Mouse (Mus musculus) limb, embryonic 10.5 days (tissue): ENCODE measurements at regions not wholly inside any gene's neighbourhood (a gene's known extent, or its start where the extent isn't known, plus 50 kb on each side); places are given as distances from the start of the nearest gene placed in this dataset.

ENCODE experiments used
- DNase-seq: peaks from one replicate; pipeline ENCODE4 v3.0.0-alpha.2; 2017; ENCODE audit warnings: low spot score
- H3K27ac ChIP-seq: fragments of 300-500 bp; sonication (generic); 2 replicates; pipeline ENCODE4 v1.5.1; 2016; ENCODE audit warnings: mild to moderate bottlenecking
- H3K27me3 ChIP-seq: fragments of 300-500 bp; sonication (generic); 2 replicates; pipeline ENCODE4 v1.6.1; 2016; ENCODE audit warnings: low read depth, mild to moderate bottlenecking; ENCODE audit not compliant: poor library complexity, severe bottlenecking
- H3K36me3 ChIP-seq: fragments of 300-500 bp; sonication (generic); 2 replicates; pipeline ENCODE4 v1.6.1; 2016; ENCODE audit warnings: mild to moderate bottlenecking, moderate library complexity
- H3K4me1 ChIP-seq: fragments of 300-500 bp; sonication (generic); 2 replicates; pipeline ENCODE4 v1.6.1; 2016
- H3K4me3 ChIP-seq: fragments of 300-500 bp; sonication (generic); 2 replicates; pipeline ENCODE4 v1.5.1; 2016; ENCODE audit warnings: mild to moderate bottlenecking, moderate library complexity
- H3K9me3 ChIP-seq: fragments of 300-500 bp; sonication (generic); replicated peaks from 2 replicates; pipeline ENCODE4 v1.6.1; 2016; ENCODE audit warnings: mild to moderate bottlenecking
- WGBS: fragments of 180-500 bp; shearing (Covaris S2); methylation state at CpG from one replicate; pipeline ENCODE4 v1.1.7; 2016; 5-methylcytosine and 5-hydroxymethylcytosine counted together

DNA sequence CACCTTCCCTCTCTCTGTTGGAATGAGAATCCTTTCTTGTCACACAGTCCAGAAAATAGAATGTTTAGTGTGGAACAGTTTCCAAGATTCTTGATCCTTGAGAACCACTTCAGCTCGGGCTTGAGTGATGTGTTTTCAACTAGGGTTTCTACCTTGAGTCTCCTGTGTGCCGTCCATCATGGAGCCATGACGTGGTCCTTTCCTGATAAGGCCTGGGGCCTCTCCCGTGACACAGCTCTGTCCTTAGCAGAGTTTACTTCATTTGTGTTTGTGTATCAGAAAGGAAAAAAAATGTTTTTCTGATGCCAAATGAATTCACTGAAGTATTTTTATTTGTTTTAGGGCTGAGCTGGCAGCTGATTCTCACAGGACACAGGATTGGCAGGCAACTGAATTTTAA is 148.6 kb downstream of the Mettl11b start:
- Histone ChIP-seq H3K27ac (peak overlapping the region; percentile 78; the same call in 1 of the 2 replicates), H3K4me1 (peaks cover 40% of the 10 kb centered on the region), H3K27me3 (no peaks in the 10 kb centered on the region), H3K4me3 (no peak overlapping the region), H3K9me3 (no peaks in the 10 kb centered on the region), H3K36me3 (no peaks in the 10 kb centered on the region)
- 72% methylated on average over 4 of the region's 4 CpGs for WGBS
- no peak for DNase-seq

DNA sequence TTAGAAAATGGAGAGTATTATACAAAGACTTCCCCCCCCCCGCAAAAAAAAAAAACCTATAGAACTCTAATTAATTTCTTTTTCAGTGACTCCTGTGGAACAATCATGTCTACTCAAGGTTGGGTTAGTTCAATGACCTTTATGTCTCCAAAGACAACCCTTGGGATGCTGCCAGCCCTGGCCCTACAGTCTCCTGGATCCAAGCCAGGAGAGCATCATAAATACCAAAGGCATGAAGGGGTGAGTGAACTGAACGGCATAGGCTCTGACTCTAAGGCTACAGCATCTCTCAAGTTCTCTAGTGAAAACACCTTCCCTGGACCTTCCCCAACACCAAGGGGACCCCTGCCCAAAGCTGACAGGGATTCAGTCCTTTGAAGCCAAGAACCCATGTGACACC is 149.4 kb downstream of the Mettl11b start:
- no peaks in the 10 kb centered on the region for H3K9me3 ChIP-seq
- H3K27me3 ChIP-seq, result no peaks in the 10 kb centered on the region
- 72% methylated on average over 2 of the region's 2 CpGs for WGBS
- no peak overlapping the region for H3K4me3 ChIP-seq
- no peak for DNase-seq
- no peaks in the 10 kb centered on the region for H3K36me3 ChIP-seq
- H3K4me1 ChIP-seq, result peaks cover 48% of the 10 kb centered on the region
- peak overlapping the region; percentile 78 for H3K27ac ChIP-seq

DNA sequence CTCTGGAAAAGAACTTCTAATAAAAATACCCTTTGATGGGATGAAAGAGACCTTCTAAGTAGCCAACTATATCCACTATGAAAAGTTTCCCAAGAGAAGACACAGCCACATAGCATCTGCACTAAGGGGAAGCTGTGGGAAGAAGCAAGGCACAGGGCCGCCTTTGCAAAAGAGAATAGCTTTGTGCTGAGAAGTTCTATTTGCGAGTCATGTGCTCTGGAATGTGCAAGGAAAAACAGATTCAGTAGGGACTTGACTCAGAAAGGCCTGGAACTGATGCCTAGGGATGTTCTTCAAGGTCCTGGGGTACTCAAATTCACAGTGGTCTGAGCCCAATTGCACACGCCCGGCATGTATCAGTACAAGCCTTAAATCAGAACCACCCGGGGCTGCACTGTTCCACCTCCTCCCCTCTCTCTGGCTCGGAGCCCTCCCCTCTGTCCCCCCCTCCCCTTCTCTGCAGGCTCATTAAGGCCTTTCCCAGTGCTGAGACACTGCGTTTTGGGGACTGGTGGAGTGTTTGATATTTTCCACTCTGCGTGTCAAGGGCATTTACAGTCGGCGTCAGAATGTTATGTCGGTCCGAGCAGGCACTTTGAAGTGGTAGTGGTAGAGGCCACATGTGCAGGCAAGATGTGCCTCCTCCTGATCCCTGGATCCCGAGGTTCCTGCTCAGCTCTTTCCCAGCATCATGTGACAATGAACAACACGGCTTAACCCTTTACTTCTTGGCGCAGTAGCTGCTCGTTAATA is 150.4 kb downstream of the Mettl11b start:
- H3K27me3 ChIP-seq, result no peaks in the 10 kb centered on the region
- WGBS, result 34% methylated on average over 16 of the region's 16 CpGs
- H3K4me1 ChIP-seq, result peaks cover 52% of the 10 kb centered on the region
- DNase-seq, result peak; percentile 83
- H3K9me3 ChIP-seq, result no peaks in the 10 kb centered on the region
- peak overlapping the region; percentile 78 for H3K27ac ChIP-seq
- H3K36me3 ChIP-seq, result no peaks in the 10 kb centered on the region
- H3K4me3 ChIP-seq, result peak overlapping the region; percentile 31

DNA sequence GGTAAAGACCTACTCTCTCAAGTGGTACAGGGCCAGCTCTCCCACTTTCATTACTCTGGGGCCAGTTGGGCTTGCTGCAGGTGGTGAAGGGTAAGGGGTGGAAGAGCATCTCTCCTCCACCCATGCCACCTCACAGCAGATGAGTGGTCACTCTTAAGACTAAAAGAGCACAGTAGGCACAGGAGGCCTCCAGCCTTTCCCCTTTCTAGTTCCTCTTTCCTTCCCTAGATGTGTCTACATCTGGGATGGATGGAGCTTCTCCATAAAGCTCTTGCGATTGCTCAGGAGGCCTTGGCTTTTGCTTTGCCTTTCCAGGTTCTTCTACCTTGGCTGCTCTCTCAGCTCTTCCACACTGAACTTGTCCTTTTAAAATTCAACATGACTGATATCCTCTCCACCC is 151.5 kb downstream of the Mettl11b start:
- peak overlapping the region; percentile 78 for H3K27ac ChIP-seq
- H3K4me3 ChIP-seq, result no peak overlapping the region
- H3K9me3 ChIP-seq, result no peaks in the 10 kb centered on the region
- 95% methylated on average over 1 of the region's 1 CpGs for WGBS
- no peak for DNase-seq
- H3K27me3 ChIP-seq, result no peaks in the 10 kb centered on the region
- peaks cover 53% of the 10 kb centered on the region for H3K4me1 ChIP-seq
- no peaks in the 10 kb centered on the region for H3K36me3 ChIP-seq

DNA sequence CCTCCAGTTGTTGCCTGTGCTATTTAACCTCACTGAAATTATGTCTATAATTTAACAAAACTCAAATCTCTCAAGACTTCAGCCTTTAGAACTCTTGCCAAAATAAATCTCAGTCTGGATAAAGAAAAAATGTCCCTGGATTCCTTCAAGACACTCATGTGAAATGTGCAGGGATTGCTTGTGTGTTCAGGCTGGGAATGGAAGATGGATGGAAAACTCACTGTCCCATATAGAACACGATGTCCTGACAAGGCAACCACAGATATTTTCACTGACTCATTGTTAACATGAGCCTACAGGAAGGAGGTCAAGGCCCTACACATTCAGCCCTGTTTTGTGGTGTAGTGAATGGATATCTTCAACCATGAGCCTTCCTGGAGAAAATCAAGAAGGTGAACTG is 160.3 kb upstream of the Gorab start:
- H3K4me1 ChIP-seq, result peaks cover 7% of the 10 kb centered on the region; the same call in 1 of the 2 replicates
- H3K27ac ChIP-seq, result no peak overlapping the region
- no peak overlapping the region for H3K4me3 ChIP-seq
- no peak for DNase-seq
- H3K27me3 ChIP-seq, result no peaks in the 10 kb centered on the region
- H3K9me3 ChIP-seq, result no peaks in the 10 kb centered on the region
- 73% methylated on average over 1 of the region's 1 CpGs for WGBS
- no peaks in the 10 kb centered on the region for H3K36me3 ChIP-seq

DNA sequence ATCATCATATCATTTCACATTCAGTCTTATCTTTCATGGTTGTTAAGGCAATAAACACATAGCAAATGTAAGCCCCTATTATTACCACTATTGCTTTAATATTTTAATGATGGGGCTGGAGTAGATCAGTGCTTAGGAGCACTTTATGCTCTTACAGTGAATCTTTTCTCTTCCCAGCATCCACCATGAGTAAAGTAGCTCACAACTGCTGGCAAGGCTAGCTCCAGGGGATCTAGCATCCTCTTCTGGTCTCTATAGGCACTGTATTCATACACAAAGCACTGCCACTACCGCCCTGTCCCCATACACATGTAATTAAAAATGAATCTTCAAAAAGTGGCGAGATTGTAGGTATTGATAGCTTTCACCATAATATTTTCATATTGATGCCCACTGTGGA is 159.6 kb upstream of the Gorab start:
- H3K27me3 ChIP-seq, result no peaks in the 10 kb centered on the region
- no peak for DNase-seq
- H3K27ac ChIP-seq, result no peak overlapping the region
- WGBS, result 89% methylated on average over 2 of the region's 2 CpGs
- no peaks in the 10 kb centered on the region for H3K9me3 ChIP-seq
- no peak overlapping the region for H3K4me3 ChIP-seq
- H3K36me3 ChIP-seq, result no peaks in the 10 kb centered on the region
- peaks cover 2% of the 10 kb centered on the region; the same call in 1 of the 2 replicates for H3K4me1 ChIP-seq

DNA sequence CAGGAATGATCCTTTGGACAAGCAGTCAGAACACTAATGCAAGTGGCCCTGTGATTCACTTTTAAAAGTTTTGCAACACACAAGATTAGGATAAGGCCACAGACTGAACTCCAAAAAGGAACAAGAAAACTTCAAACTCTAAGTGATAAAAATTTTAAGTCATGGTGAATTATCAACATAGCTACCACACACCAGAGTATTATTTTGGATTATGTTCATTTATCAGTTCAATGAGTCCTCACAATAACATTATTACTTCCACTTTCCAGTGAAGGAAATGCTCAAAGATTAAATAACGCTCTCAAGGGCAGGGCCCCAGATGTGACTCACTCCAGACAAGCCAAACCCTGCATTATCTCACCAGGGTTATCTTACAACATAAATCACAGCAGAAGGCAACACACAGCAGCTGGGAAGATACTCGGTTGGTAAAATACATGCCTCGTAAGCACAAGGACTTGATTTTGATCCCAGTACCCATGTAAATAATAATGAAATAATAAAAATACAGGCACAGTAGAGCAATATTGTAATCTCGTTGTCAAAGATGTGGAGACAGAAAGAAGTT is 158.8 kb upstream of the Gorab start:
- WGBS, result 58% methylated on average over 4 of the region's 4 CpGs
- H3K27me3 ChIP-seq, result no peaks in the 10 kb centered on the region
- no peaks in the 10 kb centered on the region for H3K9me3 ChIP-seq
- H3K27ac ChIP-seq, result no peak overlapping the region
- DNase-seq, result no peak
- no peaks in the 10 kb centered on the region for H3K36me3 ChIP-seq
- H3K4me1 ChIP-seq, result no peaks in the 10 kb centered on the region
- H3K4me3 ChIP-seq, result no peak overlapping the region

DNA sequence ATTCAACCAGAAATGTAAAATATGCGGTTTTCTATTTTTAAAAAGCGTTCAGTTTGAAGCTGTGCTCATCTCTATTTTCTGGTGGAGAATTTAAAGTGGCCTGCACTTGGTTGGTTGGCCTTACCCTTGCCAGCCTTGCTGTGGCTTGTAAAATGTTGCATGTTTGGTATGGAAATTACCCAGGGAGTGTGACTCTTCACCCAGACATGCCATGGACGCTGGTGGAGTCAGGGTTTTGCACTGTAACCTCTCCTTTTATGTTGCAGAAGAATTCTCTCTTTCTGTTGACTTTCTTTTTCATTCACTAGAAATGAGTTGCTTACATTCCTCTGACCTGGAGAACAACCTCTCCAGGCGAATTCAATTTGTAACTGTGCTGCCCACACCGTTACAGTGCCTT is 157.5 kb upstream of the Gorab start:
- DNase-seq, result no peak
- Histone ChIP-seq H3K36me3 (no peaks in the 10 kb centered on the region), H3K27ac (no peak overlapping the region), H3K9me3 (no peaks in the 10 kb centered on the region), H3K4me1 (no peaks in the 10 kb centered on the region), H3K4me3 (no peak overlapping the region), H3K27me3 (no peaks in the 10 kb centered on the region)
- WGBS, result 74% methylated on average over 5 of the region's 5 CpGs

DNA sequence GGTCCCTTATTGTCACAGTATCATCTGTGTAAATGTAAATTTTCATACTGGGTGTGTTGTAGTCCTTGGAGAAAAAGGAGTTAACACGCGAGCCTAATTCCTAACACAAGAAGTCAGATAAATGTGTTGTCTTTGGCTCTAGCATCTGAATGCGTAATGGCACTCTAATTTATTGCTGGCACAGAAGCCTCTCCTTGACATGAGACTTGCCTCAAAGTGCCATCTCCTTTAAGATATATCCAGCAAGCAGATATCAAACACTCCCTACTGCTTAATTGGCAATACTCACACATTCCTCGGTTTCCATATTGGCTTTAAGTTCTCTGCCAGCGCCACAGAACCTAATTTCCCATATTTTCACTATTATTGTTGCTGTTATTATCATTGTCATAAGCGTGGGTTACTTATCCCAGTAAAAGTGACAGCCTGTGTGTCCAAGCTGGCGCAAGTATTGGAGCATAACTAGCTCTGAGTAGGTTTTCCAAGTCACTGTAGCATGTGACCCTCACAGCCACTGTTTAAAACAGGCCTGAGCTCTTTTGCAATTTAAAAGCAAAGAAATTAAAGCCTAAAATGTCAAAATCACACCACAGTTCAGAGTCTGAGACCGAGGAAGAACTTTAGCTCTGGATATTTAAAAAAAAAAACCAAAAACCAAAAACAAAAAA is 156.9 kb upstream of the Gorab start:
- Histone ChIP-seq H3K27ac (no peak overlapping the region), H3K4me1 (no peaks in the 10 kb centered on the region), H3K27me3 (no peaks in the 10 kb centered on the region), H3K36me3 (no peaks in the 10 kb centered on the region), H3K9me3 (no peaks in the 10 kb centered on the region), H3K4me3 (no peak overlapping the region)
- no peak for DNase-seq
- WGBS, result 91% methylated on average over 8 of the region's 8 CpGs

DNA sequence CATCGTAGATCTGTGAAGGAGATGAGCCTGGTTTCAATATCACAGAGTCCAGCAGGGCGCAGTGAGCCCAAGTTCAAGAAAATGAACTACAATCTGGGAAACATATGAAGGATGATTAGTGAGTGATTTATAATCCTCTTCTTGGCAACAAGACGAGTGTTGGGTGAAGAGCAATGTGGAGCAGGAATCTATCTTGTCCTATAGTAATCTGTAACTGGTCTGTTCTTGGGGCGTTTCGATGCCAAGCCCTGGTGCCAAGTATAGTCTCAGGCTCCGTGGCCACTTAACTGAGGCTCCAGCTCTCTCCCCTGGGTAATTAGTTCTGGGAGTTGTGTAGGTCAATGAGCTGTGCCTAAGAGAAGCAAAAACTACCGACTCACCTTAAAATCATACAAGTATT is 154.4 kb upstream of the Gorab start:
- Histone ChIP-seq H3K27me3 (no peaks in the 10 kb centered on the region), H3K36me3 (no peaks in the 10 kb centered on the region), H3K4me3 (no peak overlapping the region), H3K9me3 (no peaks in the 10 kb centered on the region), H3K27ac (no peak overlapping the region), H3K4me1 (no peaks in the 10 kb centered on the region)
- WGBS, result 88% methylated on average over 7 of the region's 7 CpGs
- DNase-seq, result no peak

DNA sequence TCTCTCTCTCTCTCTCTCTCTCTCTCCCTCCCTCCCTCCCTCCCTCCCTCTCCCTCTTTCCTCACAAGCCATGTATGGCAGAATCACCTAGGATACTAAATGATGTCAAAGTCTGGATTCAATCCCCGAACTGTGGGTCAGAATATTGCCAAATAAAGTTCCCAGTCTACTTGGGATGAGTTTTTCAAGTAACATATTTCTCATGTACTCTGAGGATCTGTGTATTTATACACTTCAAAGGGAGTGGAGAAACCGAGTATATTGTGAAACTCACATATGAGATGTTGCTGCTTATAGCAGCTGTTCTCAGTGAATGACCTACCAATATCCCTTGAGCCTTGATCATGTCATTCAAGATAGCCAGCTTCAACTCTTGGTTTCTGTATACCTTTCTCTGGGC is 151.7 kb upstream of the Gorab start:
- no peak for DNase-seq
- H3K27me3 ChIP-seq, result no peaks in the 10 kb centered on the region
- H3K36me3 ChIP-seq, result no peaks in the 10 kb centered on the region
- 87% methylated on average over 2 of the region's 2 CpGs for WGBS
- no peak overlapping the region for H3K4me3 ChIP-seq
- no peaks in the 10 kb centered on the region for H3K4me1 ChIP-seq
- no peaks in the 10 kb centered on the region for H3K9me3 ChIP-seq
- H3K27ac ChIP-seq, result no peak overlapping the region

DNA sequence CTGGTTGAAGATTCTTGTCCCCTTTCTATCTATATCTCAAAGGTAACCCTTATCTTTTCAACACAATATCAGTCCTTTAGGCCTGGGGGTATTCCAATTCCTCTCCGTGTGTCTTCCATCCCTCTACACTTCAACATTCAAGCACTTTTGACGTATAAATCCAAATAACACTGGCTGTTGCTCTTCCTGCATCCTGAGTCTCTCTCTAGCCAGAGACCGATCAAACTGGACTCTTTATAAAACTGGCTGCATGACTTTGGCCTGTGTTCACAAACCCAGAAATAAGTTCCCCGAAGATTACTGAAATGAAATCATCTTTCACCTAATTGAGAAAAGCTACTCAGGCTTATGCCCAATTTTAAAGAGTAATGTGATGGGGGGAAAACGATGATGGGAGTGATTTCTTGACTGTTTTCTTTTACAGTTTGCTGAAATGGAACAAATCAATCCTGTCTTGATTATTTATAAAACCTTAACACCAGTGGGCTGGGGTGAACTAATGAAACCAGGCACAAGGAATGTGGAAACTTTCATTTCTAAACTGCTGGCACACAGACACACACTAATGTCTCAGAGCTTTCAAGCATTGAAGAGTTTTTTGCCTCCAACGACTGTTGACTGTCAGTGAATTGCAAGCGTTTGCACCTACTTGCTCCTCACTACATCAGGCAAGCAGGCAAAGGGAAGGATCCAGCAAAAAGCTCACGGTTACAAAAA is 135.5 kb upstream of the Gorab start:
- H3K9me3 ChIP-seq, result no peaks in the 10 kb centered on the region
- DNase-seq, result no peak
- H3K4me1 ChIP-seq, result peaks cover 29% of the 10 kb centered on the region
- H3K27ac ChIP-seq, result no peak overlapping the region
- no peaks in the 10 kb centered on the region for H3K27me3 ChIP-seq
- no peak overlapping the region for H3K4me3 ChIP-seq
- 81% methylated on average over 8 of the region's 8 CpGs for WGBS
- no peaks in the 10 kb centered on the region for H3K36me3 ChIP-seq

DNA sequence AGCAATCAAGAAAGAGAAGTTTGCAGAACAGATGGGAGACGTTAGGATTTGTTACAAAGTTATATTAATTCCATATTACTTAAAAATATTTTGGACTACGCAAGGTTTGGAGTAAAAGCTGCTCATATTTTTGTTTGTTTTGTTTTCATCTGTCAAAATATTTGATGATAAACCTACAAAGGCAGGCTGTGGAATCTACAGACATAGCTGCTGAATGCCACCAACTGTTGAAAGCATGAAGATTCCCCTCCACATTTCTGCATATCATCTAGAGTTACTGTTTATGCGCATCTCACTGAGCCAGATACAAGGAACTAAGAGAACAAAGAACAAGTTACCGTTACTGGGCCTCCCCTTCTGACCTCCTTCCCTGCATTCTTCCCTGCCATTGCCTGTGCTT is 127.1 kb upstream of the Gorab start:
- Histone ChIP-seq H3K27ac (no peak overlapping the region), H3K4me1 (no peaks in the 10 kb centered on the region), H3K36me3 (no peaks in the 10 kb centered on the region), H3K27me3 (no peaks in the 10 kb centered on the region), H3K9me3 (no peaks in the 10 kb centered on the region), H3K4me3 (no peak overlapping the region)
- DNase-seq, result no peak
- 90% methylated on average over 4 of the region's 4 CpGs for WGBS
